Mouse (Mus musculus) myocyte (in vitro differentiated cells): ENCODE data around the gene Sobp.

ENCODE experiments used
- MAX ChIP-seq: IDR thresholded peaks from one replicate; pipeline ENCODE4 v1.6.1; 2011; ENCODE audit warnings: low read depth, mild to moderate bottlenecking, control low read depth
- MYOD1 ChIP-seq, 3 experiments: IDR thresholded peaks; one replicate each; pipeline ENCODE4 v1.6.1; 2011; ENCODE audit warnings: control low read depth in 2 of 3, low read depth in 2 of 3, mild to moderate bottlenecking in 2 of 3, moderate library complexity in 1 of 3; ENCODE audit not compliant: insufficient read length in 2 of 3, control insufficient read depth in 1 of 3
- MYOG ChIP-seq, 3 experiments: IDR thresholded peaks; one replicate each; pipeline ENCODE4 v1.6.1; 2011; ENCODE audit warnings: control low read depth in 2 of 3, low read depth in 2 of 3, mild to moderate bottlenecking in 2 of 3; ENCODE audit not compliant: insufficient read length in 2 of 3, control insufficient read depth in 1 of 3, insufficient read depth in 1 of 3
- POLR2A ChIP-seq: IDR thresholded peaks from one replicate; pipeline ENCODE4 v1.6.1; 2011; ENCODE audit warnings: low read depth, mild to moderate bottlenecking, control low read depth, moderate library complexity; ENCODE audit not compliant: insufficient read length
- REST ChIP-seq: IDR thresholded peaks from one replicate; pipeline ENCODE4 v1.6.1; 2011; ENCODE audit warnings: mild to moderate bottlenecking, control low read depth, moderate library complexity; ENCODE audit not compliant: insufficient read depth, insufficient read length

GRCm38 (mm10) chr10:42980999-42981757 is 193.2 kb downstream of the Sobp start:
- TF ChIP-seq POLR2A (no peak), MAX (no peak), REST (no peak), MYOD1 (IDR thresholded peaks at IDR 0.05; ENCODE audit: control insufficient read depth in 1 of 3, insufficient read length in 2 of 3, low read depth in 2 of 3) (no peak), MYOG (IDR thresholded peaks at IDR 0.05; ENCODE audit: control insufficient read depth in 1 of 3, insufficient read depth in 1 of 3, insufficient read length in 2 of 3, low read depth in 2 of 3) (no peak)
